Mouse (Mus musculus): ENCODE data around the gene Otulin. TPM values are rescaled to one million over a fixed set of nuclear protein-coding genes. Genes with fewer than 3 reads are reported as not detected.
A peak's percentile ranks its signal among the peaks of the same experiment; 100 is the strongest.

Otulin gene
- total and polyA plus RNA-seq, 2 experiments, result 29.7 to 58.0 TPM

DNA sequence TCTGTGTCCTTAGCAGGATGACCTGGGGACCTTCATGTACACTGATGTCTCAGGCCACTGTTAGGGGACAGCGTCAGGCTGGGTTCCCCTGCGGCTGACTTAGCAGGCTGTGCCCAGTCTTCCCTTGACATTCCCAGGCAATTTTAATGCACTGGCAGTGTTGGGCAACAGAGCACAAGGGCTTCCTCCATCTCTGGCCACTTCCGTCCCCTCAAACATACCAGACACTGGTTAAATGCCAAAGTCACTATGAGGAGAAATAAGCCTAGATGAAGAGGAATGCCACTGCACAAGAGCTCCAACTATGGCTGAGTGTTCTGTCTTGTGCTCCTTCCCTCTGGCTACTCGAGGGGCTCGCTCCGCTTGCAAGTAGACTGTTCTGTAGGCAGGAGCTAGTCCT lies 42.7 kb upstream of the Otulin start:
- WGBS, result 84% methylated on average over 6 of the region's 6 CpGs
- Histone ChIP-seq H3K79me2 (ENCODE audit: control insufficient read depth, insufficient read depth, low read length) (no peaks in the 10 kb centered on the region), H3K4me3 (ENCODE audit: insufficient read depth, low read depth, low read length) (no peak overlapping the region), H3K27me3 (ENCODE audit: control insufficient read depth, insufficient read depth, low read length) (no peaks in the 10 kb centered on the region), H3K9ac (ENCODE audit: low read depth, low read length) (no peak overlapping the region), H3K4me1 (ENCODE audit: control insufficient read depth, insufficient read depth, low read length) (no peaks in the 10 kb centered on the region), H3K27ac (replicated peaks; ENCODE audit: insufficient read depth, low read depth, low read length) (no peak overlapping the region), H3K36me3 (ENCODE audit: control insufficient read depth, insufficient read depth, low read length) (no peaks in the 10 kb centered on the region)
- no peak for TF ChIP-seq POLR2A (IDR thresholded peaks at IDR 0.05; ENCODE audit: extremely low read depth, insufficient read depth, low read length)
- TF ChIP-seq CTCF (IDR thresholded peaks at IDR 0.05; ENCODE audit: low read depth, low read length), result no peak
- no peak for DNase-seq (ENCODE audit: extremely low read depth, low read depth, low spot score)

DNA sequence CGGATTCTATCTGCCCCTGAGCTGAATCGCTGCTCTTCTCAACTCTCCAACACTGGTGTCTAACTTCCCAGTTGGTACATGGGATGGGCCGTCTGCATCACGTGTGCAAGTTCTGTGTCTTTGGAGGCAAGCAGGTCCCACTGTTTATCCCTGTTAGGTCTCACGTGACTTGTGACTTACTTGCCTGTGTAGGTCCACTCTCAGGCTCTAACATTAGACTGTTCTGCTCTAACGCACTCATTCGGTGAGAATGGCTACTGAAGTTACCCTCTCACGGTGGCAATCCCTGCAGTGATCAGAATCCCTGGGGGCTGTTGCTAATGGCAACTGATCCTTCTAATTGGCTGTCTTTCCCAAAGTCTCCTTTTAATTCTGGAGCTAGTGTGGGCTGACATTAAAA lies 41.8 kb upstream of the Otulin start:
- Histone ChIP-seq H3K27ac (replicated peaks; ENCODE audit: insufficient read depth, low read depth, low read length) (no peak overlapping the region), H3K4me1 (ENCODE audit: control insufficient read depth, insufficient read depth, low read length) (no peaks in the 10 kb centered on the region), H3K27me3 (ENCODE audit: control insufficient read depth, insufficient read depth, low read length) (no peaks in the 10 kb centered on the region), H3K4me3 (ENCODE audit: insufficient read depth, low read depth, low read length) (no peak overlapping the region), H3K36me3 (ENCODE audit: control insufficient read depth, insufficient read depth, low read length) (no peaks in the 10 kb centered on the region), H3K79me2 (ENCODE audit: control insufficient read depth, insufficient read depth, low read length) (no peaks in the 10 kb centered on the region), H3K9ac (ENCODE audit: low read depth, low read length) (no peak overlapping the region)
- WGBS, result 74% methylated on average over 8 of the region's 8 CpGs
- TF ChIP-seq CTCF (IDR thresholded peaks at IDR 0.05; ENCODE audit: low read depth, low read length) (no peak), POLR2A (IDR thresholded peaks at IDR 0.05; ENCODE audit: extremely low read depth, insufficient read depth, low read length) (no peak)
- DNase-seq (ENCODE audit: extremely low read depth, low read depth, low spot score), result no peak

DNA sequence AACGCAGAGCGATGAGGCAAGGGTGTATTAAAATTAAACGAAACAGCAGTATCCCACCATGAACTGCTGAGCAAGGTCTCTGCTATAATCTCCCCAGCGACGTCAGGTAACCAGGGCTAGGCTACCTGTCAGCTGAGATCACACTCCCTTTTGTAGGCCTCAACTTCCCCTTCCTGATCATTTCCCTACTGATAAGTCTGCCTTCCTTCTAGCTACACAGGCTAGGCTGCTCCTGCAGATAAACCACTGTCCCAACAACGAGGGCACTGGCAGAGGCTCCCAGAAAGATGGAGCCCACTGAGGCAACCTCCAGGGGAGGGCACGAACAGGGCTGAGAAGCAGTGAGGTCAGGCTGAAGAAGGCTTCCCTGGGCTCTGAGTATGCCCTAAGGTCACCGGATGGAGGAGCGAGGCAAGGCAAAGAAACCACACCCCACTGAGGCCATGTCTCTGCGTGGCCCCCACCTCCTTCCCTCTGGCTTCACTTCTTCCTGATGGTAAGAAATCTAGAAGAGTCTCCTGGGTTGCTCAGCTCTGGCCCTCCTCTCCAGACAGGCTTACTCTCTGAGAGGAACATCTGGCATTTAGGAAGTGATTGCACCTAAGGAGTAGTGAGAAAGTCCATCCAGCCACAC lies 41.2 kb upstream of the Otulin start:
- Histone ChIP-seq H3K4me3 (ENCODE audit: insufficient read depth, low read depth, low read length) (no peak overlapping the region), H3K4me1 (ENCODE audit: control insufficient read depth, insufficient read depth, low read length) (no peaks in the 10 kb centered on the region), H3K9ac (ENCODE audit: low read depth, low read length) (no peak overlapping the region), H3K27ac (replicated peaks; ENCODE audit: insufficient read depth, low read depth, low read length) (no peak overlapping the region), H3K36me3 (ENCODE audit: control insufficient read depth, insufficient read depth, low read length) (no peaks in the 10 kb centered on the region), H3K27me3 (ENCODE audit: control insufficient read depth, insufficient read depth, low read length) (no peaks in the 10 kb centered on the region), H3K79me2 (ENCODE audit: control insufficient read depth, insufficient read depth, low read length) (no peaks in the 10 kb centered on the region)
- WGBS, result 83% methylated on average over 10 of the region's 10 CpGs
- no peak for DNase-seq (ENCODE audit: extremely low read depth, low read depth, low spot score)
- TF ChIP-seq CTCF (IDR thresholded peaks at IDR 0.05; ENCODE audit: low read depth, low read length) (no peak), POLR2A (IDR thresholded peaks at IDR 0.05; ENCODE audit: extremely low read depth, insufficient read depth, low read length) (no peak)

DNA sequence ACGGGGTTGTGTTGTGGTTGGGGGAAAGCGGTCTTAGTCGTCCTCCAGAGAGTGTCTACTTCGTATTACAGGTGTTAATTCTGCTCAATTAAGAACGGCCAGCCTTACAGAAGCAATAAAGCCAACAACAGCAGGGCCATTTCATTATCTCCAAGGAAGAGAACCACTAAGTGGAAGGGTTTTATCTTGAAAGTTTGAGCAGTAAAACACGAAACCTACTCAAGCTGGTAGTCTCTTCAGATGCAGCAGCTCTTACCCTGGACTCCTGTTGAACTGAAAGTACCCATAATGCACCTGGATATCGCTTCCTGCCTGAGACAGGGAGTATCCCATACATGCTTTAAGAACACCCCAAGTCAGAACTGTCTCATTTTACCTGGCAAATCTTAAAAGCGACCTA lies 40.2 kb upstream of the Otulin start:
- Histone ChIP-seq H3K79me2 (ENCODE audit: control insufficient read depth, insufficient read depth, low read length) (no peaks in the 10 kb centered on the region), H3K4me3 (ENCODE audit: insufficient read depth, low read depth, low read length) (no peak overlapping the region), H3K27ac (replicated peaks; ENCODE audit: insufficient read depth, low read depth, low read length) (no peak overlapping the region), H3K36me3 (ENCODE audit: control insufficient read depth, insufficient read depth, low read length) (no peaks in the 10 kb centered on the region), H3K27me3 (ENCODE audit: control insufficient read depth, insufficient read depth, low read length) (no peaks in the 10 kb centered on the region), H3K4me1 (ENCODE audit: control insufficient read depth, insufficient read depth, low read length) (no peaks in the 10 kb centered on the region), H3K9ac (ENCODE audit: low read depth, low read length) (no peak overlapping the region)
- no peak for DNase-seq (ENCODE audit: extremely low read depth, low read depth, low spot score)
- TF ChIP-seq POLR2A (IDR thresholded peaks at IDR 0.05; ENCODE audit: extremely low read depth, insufficient read depth, low read length), result no peak
- no peak for TF ChIP-seq CTCF (IDR thresholded peaks at IDR 0.05; ENCODE audit: low read depth, low read length)
- 80% methylated on average over 8 of the region's 8 CpGs for WGBS

DNA sequence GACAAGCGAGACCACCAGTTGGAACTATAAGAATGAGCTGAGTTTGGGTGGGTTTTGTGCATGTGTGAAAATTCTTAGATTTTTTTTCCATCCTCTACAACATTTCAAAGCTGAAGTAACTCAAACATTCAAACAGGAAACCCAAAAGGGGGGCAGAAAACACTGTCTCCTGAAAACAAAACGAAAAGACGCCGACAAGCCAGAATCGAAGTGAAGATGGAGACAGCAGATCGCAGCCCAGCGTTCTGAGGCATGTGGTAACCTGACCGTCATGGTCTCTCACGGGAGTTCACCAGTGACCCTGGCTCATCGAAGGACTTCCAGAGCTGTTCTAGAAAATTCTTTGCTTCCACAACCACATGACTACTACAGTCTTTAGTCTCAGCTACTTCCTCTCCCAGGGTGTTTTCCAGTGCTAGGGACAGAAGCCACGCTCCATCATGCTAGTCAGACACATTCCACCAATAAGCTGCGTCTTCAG lies 39.5 kb upstream of the Otulin start:
- no peak for DNase-seq (ENCODE audit: extremely low read depth, low read depth, low spot score)
- Histone ChIP-seq H3K27me3 (ENCODE audit: control insufficient read depth, insufficient read depth, low read length) (no peaks in the 10 kb centered on the region), H3K4me3 (ENCODE audit: insufficient read depth, low read depth, low read length) (no peak overlapping the region), H3K4me1 (ENCODE audit: control insufficient read depth, insufficient read depth, low read length) (no peaks in the 10 kb centered on the region), H3K79me2 (ENCODE audit: control insufficient read depth, insufficient read depth, low read length) (no peaks in the 10 kb centered on the region), H3K9ac (ENCODE audit: low read depth, low read length) (no peak overlapping the region), H3K27ac (replicated peaks; ENCODE audit: insufficient read depth, low read depth, low read length) (0 out of 2 replicates have a peak overlapping the region, but pooled peaks have one; percentile 10), H3K36me3 (ENCODE audit: control insufficient read depth, insufficient read depth, low read length) (no peaks in the 10 kb centered on the region)
- TF ChIP-seq POLR2A (IDR thresholded peaks at IDR 0.05; ENCODE audit: extremely low read depth, insufficient read depth, low read length) (no peak), CTCF (IDR thresholded peaks at IDR 0.05; ENCODE audit: low read depth, low read length) (no peak)
- 85% methylated on average over 12 of the region's 12 CpGs for WGBS

DNA sequence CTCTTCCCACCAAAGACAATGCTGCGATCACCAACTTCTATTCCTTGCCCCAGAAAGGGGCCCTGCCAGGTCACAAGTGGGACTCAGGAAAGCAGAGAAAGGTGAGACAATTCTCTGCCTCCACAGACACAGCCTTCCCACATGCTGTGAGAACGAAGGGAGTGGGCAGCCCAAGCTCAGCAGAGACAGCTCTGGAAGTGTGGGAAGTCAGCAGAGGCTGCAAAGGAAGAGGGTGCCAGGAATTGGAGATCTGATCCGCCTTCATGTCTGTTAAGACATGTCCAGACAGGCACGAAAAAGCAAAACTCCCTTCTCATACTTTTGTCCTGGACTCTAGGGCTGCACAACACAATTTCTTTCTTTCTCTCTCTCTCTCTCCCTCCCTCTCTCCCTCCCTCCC lies 38.8 kb upstream of the Otulin start:
- 78% methylated on average over 4 of the region's 4 CpGs for WGBS

More for the DNA sequence above, 38.8 kb upstream of the Otulin start:
- no peaks in the 10 kb centered on the region for H3K36me3 ChIP-seq (ENCODE audit: control insufficient read depth, insufficient read depth, low read length)
- TF ChIP-seq POLR2A (IDR thresholded peaks at IDR 0.05; ENCODE audit: extremely low read depth, insufficient read depth, low read length), result no peak
- TF ChIP-seq CTCF (IDR thresholded peaks at IDR 0.05; ENCODE audit: low read depth, low read length), result no peak
- H3K27ac ChIP-seq (replicated peaks; ENCODE audit: insufficient read depth, low read depth, low read length), result no peak overlapping the region
- H3K4me3 ChIP-seq (ENCODE audit: insufficient read depth, low read depth, low read length), result no peak overlapping the region
- H3K27me3 ChIP-seq (ENCODE audit: control insufficient read depth, insufficient read depth, low read length), result no peaks in the 10 kb centered on the region
- H3K9ac ChIP-seq (ENCODE audit: low read depth, low read length), result no peak overlapping the region
- no peaks in the 10 kb centered on the region for H3K79me2 ChIP-seq (ENCODE audit: control insufficient read depth, insufficient read depth, low read length)
- DNase-seq (ENCODE audit: extremely low read depth, low read depth, low spot score), result no peak
- H3K4me1 ChIP-seq (ENCODE audit: control insufficient read depth, insufficient read depth, low read length), result no peaks in the 10 kb centered on the region

Data from liver, adult 2 months (tissue).